Mouse (Mus musculus) intestine, embryonic 16.5 days (tissue): Measurements from ENCODE around the gene Pdlim4. TPM values are rescaled to one million over a fixed set of nuclear protein-coding genes. Genes with fewer than 3 reads are reported as not detected.

ENCODE experiments used
- ATAC-seq: fragments of 200-750 bp; cut with Nextera tagmentation; 2 replicates; pipeline ENCODE4 v1.8.0; 2017; ENCODE audit warnings: moderate TSS enrichment, moderate library complexity
- H3K27ac ChIP-seq: fragments of 300-500 bp; sonication (generic); 2 replicates; pipeline ENCODE4 v1.5.1; 2014; ENCODE audit warnings: mild to moderate bottlenecking, low read length
- H3K27me3 ChIP-seq: fragments of 300-500 bp; sonication (generic); replicated peaks from 2 replicates; pipeline ENCODE4 v1.6.1; 2014; ENCODE audit warnings: low read length, control low read depth, mixed read lengths; ENCODE audit not compliant: control insufficient read depth, insufficient read depth
- H3K36me3 ChIP-seq: fragments of 300-500 bp; sonication (generic); 2 replicates; pipeline ENCODE4 v1.6.1; 2014; ENCODE audit warnings: low read length, control low read depth; ENCODE audit not compliant: control insufficient read depth, insufficient read depth
- H3K4me1 ChIP-seq: fragments of 300-500 bp; sonication (generic); 2 replicates; pipeline ENCODE4 v1.6.1; 2014; ENCODE audit warnings: low read length, control low read depth, mixed read lengths; ENCODE audit not compliant: control insufficient read depth, insufficient read depth
- H3K4me2 ChIP-seq: fragments of 300-500 bp; sonication (generic); 2 replicates; pipeline ENCODE4 v1.6.1; 2014; ENCODE audit warnings: low read depth, low read length, control low read depth
- H3K4me3 ChIP-seq: fragments of 300-500 bp; sonication (generic); 2 replicates; pipeline ENCODE4 v1.5.1; 2014; ENCODE audit warnings: mild to moderate bottlenecking, low read length
- H3K9ac ChIP-seq: fragments of 300-500 bp; sonication (generic); 2 replicates; pipeline ENCODE4 v1.6.1; 2014; ENCODE audit warnings: low read depth, low read length
- H3K9me3 ChIP-seq: fragments of 300-500 bp; sonication (generic); 2 replicates; pipeline ENCODE4 v1.6.1; 2016; ENCODE audit warnings: low read length, control low read depth; ENCODE audit not compliant: control insufficient read depth
- WGBS: fragments of 180-500 bp; shearing (Covaris S2); extraction: QIAGEN DNeasy Blood & Tissue Kit; methylation state at CpG from one replicate; pipeline ENCODE4 v1.1.7; 2014; 5-methylcytosine and 5-hydroxymethylcytosine counted together
- polyA plus RNA-seq: library from polyadenylated mRNA; unstranded; fragments of >200 nt; fragmentation: Nextera tagmentation; extraction: Ambion mirVana; gene quantifications from 2 replicates; pipeline ENCODE4 v1.2.1, GENCODE M21; 2015

Gene Pdlim4
- polyA plus RNA-seq, 1 experiment from 2014 or later = 37.8 TPM

DNA sequence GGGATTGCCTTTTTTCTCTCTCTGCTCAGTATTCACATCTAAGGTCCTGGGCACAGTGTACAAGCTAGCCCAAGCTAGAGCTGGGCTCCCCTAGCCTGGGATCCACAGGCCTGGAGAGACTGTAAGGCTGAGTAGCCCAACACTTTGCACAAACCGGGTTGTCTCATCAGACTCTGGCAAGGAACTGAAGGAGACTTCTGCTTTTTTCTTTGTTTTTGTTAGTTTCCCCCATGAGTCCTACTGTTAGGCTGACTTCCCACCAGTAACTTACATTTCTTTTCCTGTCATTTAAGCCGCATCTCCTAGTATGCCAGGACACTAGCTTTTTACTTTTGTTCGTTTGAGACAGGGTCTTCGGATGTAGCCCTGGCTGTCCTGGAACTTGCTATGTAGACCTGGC is 39.8 kb downstream of the Pdlim4 start:
- 83% methylated on average over 4 of the region's 4 CpGs for WGBS
- peaks cover 7% of the 10 kb centered on the region; the same call in 1 of the 2 replicates for H3K27me3 ChIP-seq

DNA sequence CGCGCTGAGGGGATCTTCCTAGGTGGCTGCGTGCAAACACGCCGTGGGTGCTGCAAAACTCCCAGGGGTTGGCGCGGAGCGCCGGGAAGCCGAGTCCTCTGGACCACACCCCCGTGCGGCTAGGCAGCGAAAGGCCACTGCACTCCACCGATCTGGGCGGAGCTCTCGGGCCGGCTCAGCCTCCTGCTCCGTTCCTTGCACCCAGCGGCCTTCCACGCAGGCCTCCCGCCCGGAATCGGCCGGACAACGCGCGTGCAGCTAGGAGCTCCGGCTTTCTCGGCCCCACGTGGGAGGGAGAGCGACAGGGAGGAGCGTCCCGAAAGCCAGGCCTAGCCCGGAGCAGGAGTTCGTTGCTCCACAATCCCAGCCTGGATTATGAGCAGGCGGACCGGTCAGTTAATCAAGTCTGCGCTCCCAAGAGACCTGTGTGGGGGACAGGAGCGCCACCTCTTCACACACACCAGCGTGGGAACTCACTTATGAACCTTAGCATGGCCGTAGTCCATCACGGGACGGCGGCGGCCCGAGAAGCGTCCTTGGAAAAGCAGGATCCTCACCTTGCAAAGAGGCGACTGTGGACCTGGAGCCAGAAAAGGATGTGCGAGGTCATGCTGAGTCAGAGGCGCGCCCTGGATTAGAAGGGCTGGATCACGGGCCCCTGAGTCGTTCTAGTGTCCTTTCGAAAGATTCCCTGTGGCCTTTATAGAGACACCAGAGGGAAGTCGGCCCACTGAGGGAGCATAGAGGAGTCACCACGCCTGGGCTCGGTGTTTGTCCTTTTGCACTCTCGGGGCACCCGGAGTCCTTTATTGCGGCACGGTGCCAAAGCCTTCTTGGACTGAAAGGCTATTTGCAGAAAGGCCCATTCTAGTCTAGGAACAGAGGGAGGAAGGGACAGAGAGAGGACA is 40.5 kb downstream of the Pdlim4 start, which contains the start of gene Slc22a4:
TSS of gene Slc22a4 (minus strand) at position 47 of the 908 bp plus-strand sequence.
- Histone ChIP-seq H3K4me2 (peak within 1 kb of the TSS; percentile 99), H3K27ac (no peak within 1 kb of the TSS), H3K9ac (peak within 1 kb of the TSS; percentile 77), H3K9me3 (no peaks in the 10 kb centered on the region), H3K27me3 (peaks cover 7% of the 10 kb centered on the region; the same call in 1 of the 2 replicates), H3K4me3 (peak within 1 kb of the TSS; percentile 61), H3K4me1 (0 out of 2 replicates have a peak, but pooled peaks cover 4% of the 10 kb centered on the region), H3K36me3 (no peaks in the 10 kb centered on the region)
- ATAC-seq = peak; percentile 91
- WGBS = 5% methylated on average over 61 of the region's 61 CpGs

More for the DNA sequence above, 39.8 kb downstream of the Pdlim4 start:
- ATAC-seq = no peak
- 0 out of 2 replicates have a peak, but pooled peaks cover 4% of the 10 kb centered on the region for H3K4me1 ChIP-seq
- no peaks in the 10 kb centered on the region for H3K9me3 ChIP-seq
- H3K4me2 ChIP-seq = peak overlapping the region; percentile 99; the same call in 1 of the 2 replicates
- H3K4me3 ChIP-seq = peak overlapping the region; percentile 61
- H3K27ac ChIP-seq = no peak overlapping the region
- no peaks in the 10 kb centered on the region for H3K36me3 ChIP-seq
- H3K9ac ChIP-seq = peak overlapping the region; percentile 77

DNA sequence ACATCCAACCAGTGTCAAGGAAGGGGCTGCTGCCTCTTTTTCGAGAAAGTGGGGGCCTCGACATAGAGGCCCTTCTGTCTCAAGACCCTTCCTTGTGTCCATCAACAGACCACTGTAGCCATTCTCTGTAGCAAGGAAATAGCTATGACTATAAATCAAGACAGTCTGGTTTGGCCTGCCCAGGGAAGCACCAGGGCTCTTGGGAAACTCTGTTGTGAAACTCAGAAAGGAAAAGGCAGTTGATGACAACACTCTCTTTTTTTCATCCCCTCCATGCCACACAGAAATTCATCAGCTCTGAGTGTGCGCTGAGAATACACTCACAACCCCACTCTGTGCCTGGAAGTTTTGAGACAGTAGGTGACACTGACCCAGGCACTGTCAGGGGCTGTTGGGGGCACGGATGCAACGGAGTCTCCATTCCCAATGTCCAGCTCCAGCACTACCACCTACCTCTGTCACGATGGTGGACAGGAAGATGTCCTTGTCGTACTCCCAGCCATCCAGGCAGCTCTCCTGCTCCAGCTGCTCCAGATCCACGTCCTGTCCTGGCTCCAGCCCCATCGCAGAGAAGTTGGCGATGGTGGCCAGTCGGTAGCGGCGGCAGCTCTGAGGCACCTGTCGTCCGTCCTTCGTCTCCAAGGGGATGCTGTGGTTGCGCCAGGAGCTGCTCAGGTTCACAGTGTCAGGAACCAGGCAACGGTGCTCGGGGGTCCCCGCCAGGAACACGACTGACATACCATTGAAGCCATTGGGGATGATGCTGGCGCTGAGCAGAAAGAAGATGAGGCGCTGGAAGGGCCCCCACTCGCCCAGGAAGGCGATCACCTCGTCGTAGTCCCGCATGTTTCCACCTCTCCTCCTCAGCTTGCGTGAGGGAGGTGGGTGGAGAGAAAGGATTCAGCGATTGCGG is 41.4 kb downstream of the Pdlim4 start:
- Histone ChIP-seq H3K9me3 (no peaks in the 10 kb centered on the region), H3K9ac (peak overlapping the region; percentile 77), H3K4me2 (peak overlapping the region; percentile 99), H3K36me3 (no peaks in the 10 kb centered on the region), H3K27me3 (peaks cover 7% of the 10 kb centered on the region; the same call in 1 of the 2 replicates), H3K4me1 (0 out of 2 replicates have a peak, but pooled peaks cover 4% of the 10 kb centered on the region), H3K4me3 (peak overlapping the region; percentile 61), H3K27ac (no peak overlapping the region)
- ATAC-seq = no peak
- 18% methylated on average over 31 of the region's 31 CpGs for WGBS

DNA sequence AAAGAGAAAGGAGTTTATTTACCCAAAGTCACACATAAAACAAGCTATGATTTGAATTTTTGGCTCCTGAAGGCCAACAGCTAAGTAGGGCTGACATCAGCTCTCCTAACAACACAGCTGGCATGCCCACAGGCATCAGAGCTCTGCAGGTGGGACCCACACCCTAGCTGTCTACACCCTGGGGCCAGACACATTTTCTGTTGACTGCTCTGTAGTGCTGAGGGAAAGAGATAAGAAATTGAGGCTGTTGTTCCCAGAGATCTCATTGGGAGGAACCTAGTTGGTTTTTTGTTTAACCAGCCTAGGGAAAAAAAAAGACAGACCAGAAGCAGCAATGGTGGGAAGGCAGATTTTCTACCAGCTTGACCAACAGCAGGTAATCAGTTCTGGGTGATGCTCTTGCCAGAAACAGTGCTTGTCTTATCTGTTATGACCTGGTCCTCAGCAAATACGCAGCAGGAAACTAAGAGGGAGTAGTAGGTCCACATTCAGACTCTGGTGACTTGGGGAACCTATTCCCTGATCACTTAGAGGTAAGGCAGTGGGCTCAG is 42.2 kb downstream of the Pdlim4 start:
- Histone ChIP-seq H3K4me2 (no peak overlapping the region), H3K4me1 (0 out of 2 replicates have a peak, but pooled peaks cover 4% of the 10 kb centered on the region), H3K9me3 (no peaks in the 10 kb centered on the region), H3K9ac (no peak overlapping the region), H3K27ac (no peak overlapping the region), H3K36me3 (no peaks in the 10 kb centered on the region), H3K27me3 (peaks cover 7% of the 10 kb centered on the region; the same call in 1 of the 2 replicates), H3K4me3 (no peak overlapping the region)
- WGBS = 86% methylated on average over 1 of the region's 1 CpGs
- peak; percentile 41; the same call in 1 of the 2 replicates for ATAC-seq

DNA sequence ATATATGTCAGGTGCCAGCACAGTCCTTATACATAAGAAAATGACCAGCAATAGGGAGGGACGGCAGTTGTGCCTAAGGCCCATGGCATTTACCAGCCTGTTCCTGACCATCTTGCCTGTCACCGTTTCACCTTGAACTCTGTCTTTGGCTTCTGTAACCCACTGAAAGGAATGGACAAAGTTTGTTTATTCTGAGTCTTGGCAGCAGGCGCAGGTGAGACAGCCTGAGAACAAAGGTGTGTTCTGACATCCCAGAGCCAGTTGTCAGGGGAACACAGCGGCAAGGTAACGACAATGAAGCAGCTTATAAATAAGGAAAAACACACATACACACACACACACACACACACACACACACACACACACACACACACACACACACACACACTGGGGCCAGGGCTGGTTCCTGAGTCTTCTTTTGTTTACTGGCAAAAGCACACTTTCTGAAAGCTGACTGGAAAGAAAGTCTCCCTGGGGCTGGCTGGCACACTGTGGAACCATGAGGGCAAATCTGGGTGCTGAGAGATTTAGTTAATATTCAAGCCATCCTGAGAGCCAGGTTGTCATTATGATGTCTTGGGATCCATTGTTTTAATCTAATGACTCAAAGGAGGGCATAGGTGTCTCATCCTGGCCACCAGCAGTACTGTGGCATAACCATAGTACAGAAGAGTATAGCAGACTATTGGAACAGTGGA is 47.3 kb downstream of the Pdlim4 start:
- Histone ChIP-seq H3K9ac (no peak overlapping the region), H3K4me2 (no peak overlapping the region), H3K36me3 (no peaks in the 10 kb centered on the region), H3K4me1 (no peaks in the 10 kb centered on the region), H3K9me3 (no peaks in the 10 kb centered on the region), H3K27ac (no peak overlapping the region), H3K4me3 (no peak overlapping the region), H3K27me3 (no peaks in the 10 kb centered on the region)
- 73% methylated on average over 5 of the region's 5 CpGs for WGBS
- ATAC-seq = no peak

DNA sequence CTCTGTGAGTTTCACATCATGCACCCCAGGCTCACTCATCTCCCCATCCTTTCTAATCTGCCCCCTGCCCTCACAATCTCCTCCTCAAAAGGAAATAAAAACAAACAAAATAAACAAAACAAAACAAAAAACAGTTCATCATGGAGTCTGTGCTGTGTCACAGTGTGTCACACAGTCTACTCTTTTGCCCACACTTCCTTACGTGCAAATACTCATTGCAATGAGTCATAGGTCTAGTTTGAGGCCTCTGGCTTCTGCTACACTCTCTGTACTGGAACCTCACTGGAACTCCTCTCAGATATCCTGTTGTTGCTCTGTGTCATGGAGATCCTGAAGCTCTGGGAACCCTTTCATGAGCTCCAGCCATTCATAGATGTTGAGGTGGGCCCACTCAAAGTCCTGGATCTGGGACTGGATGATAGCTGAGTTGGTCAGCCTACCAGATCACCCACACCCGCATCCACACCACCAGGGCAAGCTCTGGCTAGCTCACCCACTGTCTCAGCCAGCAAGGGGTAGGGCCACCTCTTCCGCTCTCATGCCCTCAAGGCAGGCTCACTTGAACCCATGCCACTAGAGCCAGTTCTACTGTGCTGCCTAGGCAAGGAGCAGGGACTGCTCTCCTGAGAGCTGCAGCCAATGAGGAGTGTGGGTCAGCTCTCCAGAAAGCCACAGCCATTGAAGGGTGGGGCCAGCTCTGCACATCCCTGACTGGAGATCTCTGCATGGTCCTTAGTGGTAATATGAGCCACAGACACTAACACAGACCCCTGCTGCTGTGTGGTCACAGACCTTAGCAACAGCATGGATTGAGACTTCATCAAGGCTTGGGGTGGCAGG is 49.7 kb downstream of the Pdlim4 start:
- ATAC-seq = no peak
- no peaks in the 10 kb centered on the region for H3K27me3 ChIP-seq
- H3K4me2 ChIP-seq = no peak overlapping the region
- no peaks in the 10 kb centered on the region for H3K9me3 ChIP-seq
- H3K9ac ChIP-seq = no peak overlapping the region
- 77% methylated on average over 3 of the region's 3 CpGs for whole genome bisulfite sequencing
- no peaks in the 10 kb centered on the region for H3K36me3 ChIP-seq
- H3K4me3 ChIP-seq = no peak overlapping the region
- no peak overlapping the region for H3K27ac ChIP-seq
- no peaks in the 10 kb centered on the region for H3K4me1 ChIP-seq

DNA sequence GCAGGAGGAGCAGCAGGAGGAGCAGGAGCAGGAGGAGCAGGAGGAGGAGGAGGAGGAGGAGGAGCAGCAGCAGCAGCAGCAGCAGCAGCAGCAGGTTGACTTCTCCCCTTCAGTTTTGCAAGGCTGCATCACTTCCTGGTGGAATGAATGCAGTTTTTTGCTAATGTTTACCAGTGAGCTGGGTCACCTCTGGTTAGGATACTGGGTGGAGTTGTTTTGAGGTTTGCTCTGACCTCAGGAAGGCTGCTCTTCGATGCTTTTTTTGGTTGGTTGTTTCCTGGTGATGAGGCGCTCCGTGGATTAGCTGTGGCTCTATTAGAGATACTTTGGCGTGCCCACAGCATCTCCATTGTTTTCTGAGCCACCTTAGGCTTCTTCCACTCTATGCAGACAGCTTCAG is 51.2 kb downstream of the Pdlim4 start:
- Histone ChIP-seq H3K27ac (no peak overlapping the region), H3K4me3 (no peak overlapping the region), H3K36me3 (no peaks in the 10 kb centered on the region), H3K4me2 (no peak overlapping the region), H3K4me1 (no peaks in the 10 kb centered on the region), H3K9me3 (no peaks in the 10 kb centered on the region), H3K9ac (no peak overlapping the region), H3K27me3 (no peaks in the 10 kb centered on the region)
- ATAC-seq = no peak
- 70% methylated on average over 4 of the region's 4 CpGs for WGBS

DNA sequence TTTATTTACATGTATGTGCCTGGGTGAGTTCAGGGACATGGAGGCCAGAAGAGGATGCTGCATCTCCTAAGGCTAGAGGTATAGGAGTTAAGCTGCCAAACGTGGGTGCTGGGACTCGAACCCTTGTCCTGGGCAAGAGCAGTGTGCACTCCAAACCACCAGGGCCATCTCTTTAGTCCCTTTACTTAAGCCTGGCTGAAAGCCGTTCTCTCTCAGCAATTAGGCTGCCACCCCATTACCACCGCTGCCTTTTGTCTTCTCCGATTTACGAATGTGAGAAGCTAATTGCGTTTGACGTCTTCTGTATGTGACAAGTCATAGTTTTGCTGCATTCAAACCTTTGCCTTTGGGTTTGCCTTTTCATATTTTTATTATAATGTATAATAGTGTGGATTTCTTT is 52.8 kb downstream of the Pdlim4 start:
- WGBS = 74% methylated on average over 8 of the region's 8 CpGs
- H3K27me3 ChIP-seq = no peaks in the 10 kb centered on the region
- no peaks in the 10 kb centered on the region for H3K4me1 ChIP-seq
- no peak overlapping the region for H3K4me3 ChIP-seq
- no peaks in the 10 kb centered on the region for H3K36me3 ChIP-seq
- no peak overlapping the region for H3K27ac ChIP-seq
- ATAC-seq = no peak
- H3K9ac ChIP-seq = no peak overlapping the region
- H3K9me3 ChIP-seq = no peaks in the 10 kb centered on the region
- no peak overlapping the region for H3K4me2 ChIP-seq
